Mouse (Mus musculus) c-Kit-positive CD71-negative TER-119-negative erythroid progenitor cells, embryonic 14.5 days (primary cell): ENCODE results near the gene Rin2.
"Not testable (repeated sequence)": the region's sequence is repeated elsewhere in the genome, so short reads cannot be mapped to it uniquely, and the experiment has no call there.

Experiments used
- DNase-seq: peaks from one replicate; pipeline ENCODE4 v3.0.0-alpha.2; 2013; ENCODE audit warnings: low read depth

Gene Rin2

GRCm38 (mm10) chr2:145684151-145684550 is 9.1 kb downstream of the Rin2 start:
- DNase-seq: no peak

GRCm38 (mm10) chr2:145684891-145685290 is 9.9 kb downstream of the Rin2 start:
- no peak for DNase-seq

GRCm38 (mm10) chr2:145686017-145686416 is 11.0 kb downstream of the Rin2 start:
- no peak for DNase-seq

- DNase-seq: no peak
These were observed 16.5 kb downstream of the Rin2 start for GRCm38 (mm10) chr2:145691367-145692009.

DNA sequence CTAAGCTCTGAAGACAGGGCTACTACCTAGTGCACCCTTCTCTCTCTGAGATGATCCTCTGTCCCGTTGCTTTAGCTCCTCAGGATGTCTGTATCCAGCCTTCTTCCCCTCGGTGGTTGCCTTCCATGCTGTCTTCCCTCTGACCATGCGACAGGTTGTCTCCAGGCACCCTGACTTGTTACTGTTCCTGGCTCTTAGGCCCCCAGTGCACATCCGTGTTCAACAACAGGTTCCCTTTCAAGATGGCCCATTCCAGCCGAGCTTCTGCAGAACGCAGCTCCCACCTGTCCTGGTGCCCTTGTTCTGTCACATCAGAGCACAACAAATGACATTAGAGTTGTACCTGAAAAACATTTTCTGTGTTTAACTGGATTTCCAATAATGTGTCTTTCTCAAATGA is 22.1 kb downstream of the Rin2 start:
- no peak for DNase-seq

GRCm38 (mm10) chr2:145699414-145700071 is 24.5 kb downstream of the Rin2 start:
- peak; percentile 37 for DNase-seq

- no peak for DNase-seq
These were observed 25.4 kb downstream of the Rin2 start for GRCm38 (mm10) chr2:145700237-145700985.

DNA sequence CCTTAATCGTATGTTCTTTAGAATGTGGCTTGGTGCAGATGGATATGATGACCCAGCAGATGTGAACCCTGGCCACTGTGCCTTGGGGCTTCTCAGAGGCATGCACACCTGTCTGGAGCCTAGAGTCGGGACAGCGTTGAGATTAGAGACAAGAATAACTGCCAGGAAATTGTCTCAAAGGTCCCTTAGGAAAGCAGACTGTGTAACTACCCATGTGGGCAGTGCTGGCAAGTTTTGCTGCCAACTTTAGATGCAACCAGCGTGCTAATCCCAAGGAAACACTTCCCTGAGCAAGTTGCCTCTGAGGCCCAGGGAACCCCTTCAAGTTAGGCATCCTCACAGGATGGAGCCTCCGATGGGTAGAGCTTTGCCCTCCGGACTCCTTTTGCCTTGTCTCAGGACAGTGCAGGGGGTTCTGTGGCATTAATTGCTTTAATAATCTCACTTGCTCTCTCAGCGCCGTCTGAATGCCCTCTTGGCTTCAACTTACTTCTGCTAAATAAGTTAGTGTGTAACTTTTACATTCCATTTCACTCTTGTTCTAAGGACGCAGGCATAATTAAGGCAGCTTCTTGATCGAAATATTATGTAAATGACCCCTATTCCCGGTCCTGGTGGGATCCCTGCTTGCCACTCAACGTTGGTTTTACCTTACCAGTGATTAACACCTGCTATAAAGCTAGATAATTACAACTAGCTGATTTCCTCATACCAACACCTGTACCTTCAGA is 26.8 kb downstream of the Rin2 start:
- DNase-seq: no peak

DNA sequence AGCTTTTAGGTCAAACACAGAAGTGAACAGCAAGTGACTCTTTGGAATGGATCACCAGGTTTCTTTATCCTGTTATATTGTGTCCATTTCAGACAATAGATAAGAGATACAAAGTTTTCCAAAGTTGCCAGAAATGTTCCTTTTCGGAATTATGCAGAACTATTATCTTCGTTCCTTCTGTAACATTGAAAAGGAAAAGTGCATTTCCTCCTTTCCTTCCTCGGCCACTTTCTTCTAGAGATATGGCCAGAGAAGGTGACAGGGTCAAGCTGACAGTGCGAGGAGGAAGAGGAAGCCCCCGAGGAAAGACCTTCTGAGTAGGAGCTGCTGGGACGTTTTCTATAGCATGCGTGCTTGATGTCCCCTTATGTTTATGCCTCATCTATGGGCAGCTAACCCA is 29.7 kb downstream of the Rin2 start:
- no peak for DNase-seq

DNA sequence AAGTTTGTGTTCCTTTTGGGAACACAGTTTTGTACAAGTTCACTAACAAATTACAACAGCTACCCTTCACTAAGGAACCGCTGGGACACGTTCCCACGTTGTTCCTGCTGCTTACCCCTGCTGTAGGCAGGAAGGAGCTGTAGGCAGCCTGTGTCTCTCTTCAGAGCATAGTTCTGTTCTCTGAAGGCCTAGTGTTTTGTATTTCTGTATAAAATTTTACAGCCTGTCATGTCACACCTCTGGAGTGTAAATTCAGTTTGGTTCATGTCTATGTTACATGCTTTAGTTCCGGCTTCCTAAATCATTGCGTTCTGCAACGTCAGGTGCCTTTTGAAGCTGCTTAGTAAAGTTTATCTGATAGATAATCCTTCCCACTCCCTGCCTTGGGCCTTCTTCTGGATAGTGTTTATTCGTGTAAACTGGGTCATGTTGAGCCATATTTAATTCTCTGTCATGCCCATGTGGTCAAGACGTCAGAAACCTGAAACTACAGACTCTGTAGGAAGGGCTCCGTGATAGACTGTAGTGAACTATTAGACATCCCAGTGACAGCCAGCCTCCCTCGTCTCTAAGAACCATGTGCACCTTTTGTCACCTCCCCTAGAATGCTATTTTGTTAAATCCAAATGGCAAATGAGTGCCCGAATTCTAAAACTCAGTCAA is 34.8 kb downstream of the Rin2 start:
- DNase-seq: no peak

DNA sequence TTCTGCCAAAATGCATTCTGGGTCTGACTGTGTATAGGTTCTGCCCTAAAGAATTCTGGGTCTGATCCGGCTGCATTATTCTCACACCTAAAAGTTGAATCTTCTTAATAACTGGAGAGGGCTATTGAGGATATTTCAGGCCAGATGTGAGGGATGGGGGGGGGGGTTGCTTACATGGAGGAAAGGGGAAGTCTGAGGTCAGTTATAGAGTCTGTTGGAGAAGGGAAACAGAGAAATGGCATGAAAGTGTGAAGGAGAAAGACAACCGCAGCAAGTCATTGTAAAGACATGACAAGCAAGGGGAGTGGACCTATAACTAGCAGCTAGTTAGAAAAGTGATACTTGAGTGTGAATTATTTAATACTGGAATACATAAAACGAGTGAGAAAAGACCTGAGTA is 36.5 kb downstream of the Rin2 start:
- DNase-seq: no peak

DNA sequence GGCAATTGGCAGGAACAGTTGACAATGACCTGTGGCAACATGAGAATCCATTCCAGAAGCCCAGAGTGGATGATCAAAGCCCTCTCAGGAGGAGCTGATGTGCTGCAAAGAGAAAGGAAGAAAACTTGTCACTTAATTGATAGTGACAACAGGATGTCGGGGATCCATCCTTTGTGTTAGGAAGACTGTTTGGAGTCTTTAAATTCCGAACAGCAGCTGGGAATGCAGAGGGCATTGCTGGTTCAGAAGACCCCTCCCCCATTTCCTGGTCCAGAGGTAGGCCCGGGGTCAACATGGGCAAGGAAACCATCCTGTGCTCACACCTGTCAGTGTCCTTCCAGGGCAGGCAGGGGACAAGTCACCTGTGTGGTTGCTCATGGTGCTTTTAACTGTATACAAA is 37.0 kb downstream of the Rin2 start:
- no peak for DNase-seq

DNA sequence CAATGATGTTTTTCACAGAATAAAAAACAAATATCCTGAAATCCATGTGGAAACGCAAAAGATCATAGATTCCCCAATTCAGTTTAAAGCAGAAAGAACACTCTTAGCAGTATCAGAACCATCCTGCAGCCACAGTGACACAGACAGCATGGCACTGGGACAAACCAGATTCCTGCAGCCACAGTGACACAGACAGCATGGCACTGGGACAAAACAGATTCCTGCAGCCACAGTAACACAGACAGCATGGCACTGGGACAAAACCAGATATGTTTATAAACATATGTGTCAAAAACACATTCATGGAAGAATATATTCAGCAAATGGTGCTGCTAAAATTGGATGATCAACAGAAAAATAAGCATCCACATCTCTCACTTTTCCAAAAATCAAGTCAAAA is 42.5 kb downstream of the Rin2 start:
- no peak for DNase-seq

DNA sequence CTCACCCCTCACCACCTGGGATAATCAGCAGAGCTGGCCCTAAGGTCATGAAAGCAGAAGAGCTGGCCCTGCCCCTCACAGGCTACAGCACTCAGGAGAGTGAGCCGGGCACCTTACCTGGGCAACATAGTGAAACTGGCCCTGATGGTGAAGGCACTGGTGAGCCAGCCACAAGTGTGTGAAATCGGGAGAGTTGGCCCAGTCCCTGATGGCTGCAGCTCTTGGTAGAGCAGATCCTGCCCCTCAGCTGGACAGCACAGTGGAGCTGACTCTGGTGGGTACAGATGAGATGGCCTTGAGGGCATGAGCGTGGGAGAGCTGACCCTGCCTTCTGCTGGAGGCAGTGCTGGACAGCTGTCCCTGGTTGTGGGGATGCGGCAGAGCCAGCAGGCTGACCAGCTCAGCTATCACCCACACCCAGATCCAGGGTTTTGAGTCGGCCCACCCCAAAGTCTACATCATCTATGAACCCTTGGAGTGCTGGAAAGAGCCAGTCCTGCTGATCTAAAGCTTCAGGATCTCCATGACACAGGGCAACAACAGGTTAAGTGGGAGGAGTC is 43.7 kb downstream of the Rin2 start:
- no peak for DNase-seq

- no peak for DNase-seq
These were observed 45.1 kb downstream of the Rin2 start for GRCm38 (mm10) chr2:145720157-145720556.

- no peak for DNase-seq
These were observed 45.7 kb downstream of the Rin2 start for GRCm38 (mm10) chr2:145720743-145721142.

DNA sequence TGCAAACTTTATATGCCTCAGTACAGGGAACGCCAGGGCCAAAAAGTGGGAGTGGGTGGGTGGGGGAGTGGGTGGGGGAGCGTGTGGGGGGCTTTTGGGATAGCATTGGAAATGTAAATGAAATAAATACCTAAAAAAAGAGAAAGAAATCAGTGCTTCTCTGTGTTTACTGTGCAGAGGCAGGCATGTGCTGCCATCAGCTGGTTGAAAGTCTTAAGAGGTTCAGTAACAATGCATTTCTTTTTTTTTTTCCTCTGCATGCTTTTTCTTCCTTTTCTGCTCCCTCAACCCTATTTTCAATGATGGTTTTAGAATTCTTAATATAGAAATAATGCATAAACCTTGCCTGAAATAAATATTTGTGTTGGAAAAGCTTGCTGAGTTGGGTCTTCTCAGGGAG is 47.3 kb downstream of the Rin2 start:
- not testable (repeated sequence) for DNase-seq

DNA sequence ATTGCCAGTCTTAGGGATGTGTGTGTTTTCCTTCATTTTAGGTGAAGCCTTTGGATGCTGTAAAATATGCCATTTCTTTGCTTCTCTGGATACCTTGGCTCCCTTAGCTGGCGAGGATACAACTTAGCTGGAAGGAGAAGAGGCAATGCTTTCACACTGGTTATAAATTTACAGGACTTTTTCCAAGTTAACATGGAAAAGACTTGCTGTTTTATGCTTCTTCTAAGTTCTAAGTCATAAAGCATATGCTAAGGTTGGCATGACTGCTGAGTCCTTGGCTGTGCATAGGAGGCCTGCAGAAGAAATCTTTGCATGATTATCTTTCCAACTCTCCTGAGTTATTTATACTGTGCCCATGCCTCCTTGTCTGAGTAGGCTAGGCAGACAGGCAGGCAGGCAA is 49.3 kb downstream of the Rin2 start:
- no peak for DNase-seq

- DNase-seq: no peak
These were observed 54.4 kb downstream of the Rin2 start for GRCm38 (mm10) chr2:145729414-145729813.

DNA sequence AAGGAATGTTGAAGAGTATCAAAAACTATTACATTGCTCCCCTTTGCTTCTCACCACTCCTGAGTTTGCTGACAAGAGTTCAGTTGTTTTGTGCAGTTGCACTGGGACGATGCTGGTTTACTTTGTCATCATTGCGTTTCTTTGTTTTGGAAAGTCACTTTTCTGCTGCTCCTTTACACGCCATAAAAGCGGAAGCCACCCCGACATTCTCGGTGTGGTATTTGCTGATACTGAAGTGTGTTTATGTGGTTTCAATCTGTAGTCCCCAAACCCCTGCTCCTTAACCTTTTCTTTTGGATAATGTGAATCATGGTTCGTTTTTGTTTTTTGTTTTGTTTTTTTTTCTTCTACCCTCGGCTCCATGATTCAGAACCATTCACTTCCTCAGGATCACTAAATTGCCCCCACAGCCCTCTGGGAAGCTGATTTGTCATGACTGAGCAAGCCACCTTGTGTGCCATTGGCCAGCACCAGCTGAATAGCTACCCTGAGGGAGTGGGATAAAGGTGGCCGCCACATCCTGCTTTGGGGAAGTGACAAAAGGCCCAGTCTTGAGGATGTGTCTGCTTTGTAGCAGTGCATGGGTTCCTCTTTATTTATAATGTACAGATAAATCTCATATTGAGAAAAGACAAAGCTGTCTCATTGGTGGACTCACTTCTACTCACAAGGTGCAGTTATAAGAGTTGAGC is 55.3 kb downstream of the Rin2 start:
- DNase-seq: no peak

DNA sequence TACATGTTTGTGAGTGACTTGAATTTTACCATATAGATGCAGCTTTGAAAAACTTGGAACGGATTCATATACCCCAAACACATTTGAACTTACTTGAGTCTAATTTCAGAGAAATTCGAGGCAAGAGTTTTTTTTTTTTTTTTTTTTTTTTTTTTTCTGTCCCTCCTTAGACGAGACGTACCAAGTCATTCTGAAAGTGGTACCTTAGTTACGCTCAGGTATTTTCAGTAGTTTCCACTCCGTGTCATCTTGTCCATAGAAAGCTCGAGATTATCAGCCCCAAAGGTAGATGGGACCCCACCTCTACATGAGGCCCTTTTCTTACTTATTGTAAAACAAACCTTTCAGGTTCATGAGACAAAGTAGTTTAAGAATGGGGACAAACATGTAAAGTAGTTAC is 55.9 kb downstream of the Rin2 start:
- DNase-seq: no peak
